Mouse (Mus musculus): Measurements from ENCODE around the gene Pdhb.

- TF ChIP-seq POLR2A (IDR thresholded peaks at IDR 0.05; ENCODE audit: borderline replicate concordance, extremely low read depth, low read depth, low read length) (no peak), CTCF (IDR thresholded peaks at IDR 0.05; ENCODE audit: insufficient read depth, low read length) (peak; percentile 33; the same call in 1 of the 2 replicates)
Measured at GRCm38 (mm10) chr14:8183330-8183729, 10.5 kb upstream of the Pdhb start.

Data from lung, adult 2 months (tissue).